Mouse (Mus musculus): ENCODE measurements around the gene Epo.

DNA sequence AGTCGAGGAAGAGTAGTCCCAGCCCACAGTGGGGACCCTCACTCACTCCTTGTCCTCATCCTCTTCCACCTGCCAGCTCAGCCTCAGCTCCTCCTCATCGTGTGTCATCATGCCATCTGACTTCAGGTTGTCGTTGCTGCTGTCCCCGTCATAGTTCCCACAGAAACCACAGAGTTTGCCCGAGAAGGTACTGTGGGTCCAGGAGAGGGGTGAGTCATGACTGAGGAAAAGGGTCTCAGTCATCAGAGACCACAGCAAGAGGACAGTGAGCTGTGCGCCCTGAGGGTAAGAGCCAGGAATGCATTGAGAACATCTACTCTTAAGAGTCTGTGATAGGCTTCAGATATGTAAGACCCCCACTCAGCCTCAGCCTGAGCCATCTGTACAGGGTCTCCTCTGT lies 77.8 kb downstream of the Epo start:
- TF ChIP-seq POLR2A (IDR thresholded peaks at IDR 0.05; ENCODE audit: insufficient read depth, low read depth, low read length), result no peak
- no peak for TF ChIP-seq CTCF (IDR thresholded peaks at IDR 0.05; ENCODE audit: insufficient read depth, low read depth, low read length)
